Mouse (Mus musculus): ENCODE measurements around the gene Utrn. TPM values are rescaled to one million over a fixed set of nuclear protein-coding genes. Genes with fewer than 3 reads are reported as not detected.

The Utrn gene
- polyA plus RNA-seq, 1 experiment from 2014 or later, result 49.7 TPM

- Histone ChIP-seq H3K36me3 (ENCODE audit: control insufficient read depth, insufficient read depth, low read length) (no peaks in the 10 kb centered on the region), H3K27ac (ENCODE audit: low read depth, low read length) (no peak overlapping the region), H3K27me3 (ENCODE audit: control insufficient read depth, insufficient read depth, low read length) (no peaks in the 10 kb centered on the region), H3K9ac (ENCODE audit: low read length) (no peak overlapping the region), H3K9me3 (ENCODE audit: control insufficient read depth, low read length) (no peaks in the 10 kb centered on the region), H3K4me3 (ENCODE audit: low read depth, low read length) (no peak overlapping the region), H3K4me2 (ENCODE audit: low read depth, low read length, severe bottlenecking) (no peak overlapping the region), H3K4me1 (replicated peaks; ENCODE audit: control insufficient read depth, insufficient read depth, low read length) (no peaks in the 10 kb centered on the region)
- DNase-seq (ENCODE audit: low spot score) (no peak), ATAC-seq (replicated peaks; ENCODE audit: low FRiP score) (no peak)
- 92% methylated on average over 13 of the region's 13 CpGs for WGBS
These were observed 48.0 kb downstream of the Utrn start for GRCm38 (mm10) chr10:12820978-12821735.

- no peak for ATAC-seq (replicated peaks; ENCODE audit: low FRiP score)
These were observed 51.8 kb downstream of the Utrn start for GRCm38 (mm10) chr10:12817409-12817808.

GRCm38 (mm10) chr10:12816530-12816929 is 52.6 kb downstream of the Utrn start:
- no peaks in the 10 kb centered on the region for H3K9me3 ChIP-seq (ENCODE audit: control insufficient read depth, low read length)
- WGBS, result 84% methylated on average over 6 of the region's 6 CpGs
- no peak overlapping the region for H3K4me2 ChIP-seq (ENCODE audit: low read depth, low read length, severe bottlenecking)
- no peak overlapping the region for H3K4me3 ChIP-seq (ENCODE audit: low read depth, low read length)
- H3K9ac ChIP-seq (ENCODE audit: low read length), result no peak overlapping the region
- DNase-seq (ENCODE audit: low spot score) (no peak), ATAC-seq (replicated peaks; ENCODE audit: low FRiP score) (no peak)
- H3K4me1 ChIP-seq (replicated peaks; ENCODE audit: control insufficient read depth, insufficient read depth, low read length), result no peaks in the 10 kb centered on the region
- H3K36me3 ChIP-seq (ENCODE audit: control insufficient read depth, insufficient read depth, low read length), result no peaks in the 10 kb centered on the region
- no peaks in the 10 kb centered on the region for H3K27me3 ChIP-seq (ENCODE audit: control insufficient read depth, insufficient read depth, low read length)
- no peak overlapping the region for H3K27ac ChIP-seq (ENCODE audit: low read depth, low read length)

More at GRCm38 (mm10) chr10:12817409-12817808, 51.8 kb downstream of the Utrn start:
- no peak overlapping the region for H3K27ac ChIP-seq (ENCODE audit: low read depth, low read length)
- H3K9me3 ChIP-seq (ENCODE audit: control insufficient read depth, low read length), result no peaks in the 10 kb centered on the region
- H3K36me3 ChIP-seq (ENCODE audit: control insufficient read depth, insufficient read depth, low read length), result no peaks in the 10 kb centered on the region
- no peak overlapping the region for H3K4me2 ChIP-seq (ENCODE audit: low read depth, low read length, severe bottlenecking)
- no peak overlapping the region for H3K4me3 ChIP-seq (ENCODE audit: low read depth, low read length)
- 92% methylated on average over 6 of the region's 6 CpGs for WGBS
- H3K27me3 ChIP-seq (ENCODE audit: control insufficient read depth, insufficient read depth, low read length), result no peaks in the 10 kb centered on the region
- no peak overlapping the region for H3K9ac ChIP-seq (ENCODE audit: low read length)
- no peaks in the 10 kb centered on the region for H3K4me1 ChIP-seq (replicated peaks; ENCODE audit: control insufficient read depth, insufficient read depth, low read length)
- DNase-seq (ENCODE audit: low spot score), result no peak

GRCm38 (mm10) chr10:12814411-12814810 is 54.8 kb downstream of the Utrn start:
- H3K4me1 ChIP-seq (replicated peaks; ENCODE audit: control insufficient read depth, insufficient read depth, low read length), result no peaks in the 10 kb centered on the region
- no peak for DNase-seq (ENCODE audit: low spot score)
- no peak for ATAC-seq (replicated peaks; ENCODE audit: low FRiP score)
- no peaks in the 10 kb centered on the region for H3K27me3 ChIP-seq (ENCODE audit: control insufficient read depth, insufficient read depth, low read length)
- no peaks in the 10 kb centered on the region for H3K9me3 ChIP-seq (ENCODE audit: control insufficient read depth, low read length)
- H3K4me3 ChIP-seq (ENCODE audit: low read depth, low read length), result no peak overlapping the region
- H3K27ac ChIP-seq (ENCODE audit: low read depth, low read length), result no peak overlapping the region
- WGBS, result 93% methylated on average over 7 of the region's 7 CpGs
- H3K36me3 ChIP-seq (ENCODE audit: control insufficient read depth, insufficient read depth, low read length), result no peaks in the 10 kb centered on the region
- H3K4me2 ChIP-seq (ENCODE audit: low read depth, low read length, severe bottlenecking), result no peak overlapping the region
- H3K9ac ChIP-seq (ENCODE audit: low read length), result no peak overlapping the region

- 90% methylated on average over 4 of the region's 4 CpGs for WGBS
- Histone ChIP-seq H3K27me3 (ENCODE audit: control insufficient read depth, insufficient read depth, low read length) (no peaks in the 10 kb centered on the region), H3K9ac (ENCODE audit: low read length) (no peak overlapping the region), H3K9me3 (ENCODE audit: control insufficient read depth, low read length) (no peaks in the 10 kb centered on the region), H3K36me3 (ENCODE audit: control insufficient read depth, insufficient read depth, low read length) (no peaks in the 10 kb centered on the region), H3K4me3 (ENCODE audit: low read depth, low read length) (no peak overlapping the region), H3K4me1 (replicated peaks; ENCODE audit: control insufficient read depth, insufficient read depth, low read length) (no peaks in the 10 kb centered on the region), H3K4me2 (ENCODE audit: low read depth, low read length, severe bottlenecking) (no peak overlapping the region), H3K27ac (ENCODE audit: low read depth, low read length) (no peak overlapping the region)
- no peak for ATAC-seq (replicated peaks; ENCODE audit: low FRiP score)
- no peak for DNase-seq (ENCODE audit: low spot score)
These were observed 55.3 kb downstream of the Utrn start for GRCm38 (mm10) chr10:12813881-12814280.

GRCm38 (mm10) chr10:12813211-12813811 is 55.9 kb downstream of the Utrn start:
- no peaks in the 10 kb centered on the region for H3K36me3 ChIP-seq (ENCODE audit: control insufficient read depth, insufficient read depth, low read length)
- no peak overlapping the region for H3K4me3 ChIP-seq (ENCODE audit: low read depth, low read length)
- no peak overlapping the region for H3K27ac ChIP-seq (ENCODE audit: low read depth, low read length)
- H3K4me1 ChIP-seq (replicated peaks; ENCODE audit: control insufficient read depth, insufficient read depth, low read length), result no peaks in the 10 kb centered on the region
- DNase-seq (ENCODE audit: low spot score) (no peak), ATAC-seq (replicated peaks; ENCODE audit: low FRiP score) (no peak)
- H3K27me3 ChIP-seq (ENCODE audit: control insufficient read depth, insufficient read depth, low read length), result no peaks in the 10 kb centered on the region
- 77% methylated on average over 12 of the region's 12 CpGs for WGBS
- no peak overlapping the region for H3K9ac ChIP-seq (ENCODE audit: low read length)
- no peaks in the 10 kb centered on the region for H3K9me3 ChIP-seq (ENCODE audit: control insufficient read depth, low read length)
- no peak overlapping the region for H3K4me2 ChIP-seq (ENCODE audit: low read depth, low read length, severe bottlenecking)

- H3K9ac ChIP-seq (ENCODE audit: low read length), result no peak overlapping the region
- H3K36me3 ChIP-seq (ENCODE audit: control insufficient read depth, insufficient read depth, low read length), result no peaks in the 10 kb centered on the region
- H3K27me3 ChIP-seq (ENCODE audit: control insufficient read depth, insufficient read depth, low read length), result no peaks in the 10 kb centered on the region
- no peak for DNase-seq (ENCODE audit: low spot score)
- H3K4me3 ChIP-seq (ENCODE audit: low read depth, low read length), result no peak overlapping the region
- 80% methylated on average over 5 of the region's 5 CpGs for WGBS
- H3K9me3 ChIP-seq (ENCODE audit: control insufficient read depth, low read length), result no peaks in the 10 kb centered on the region
- no peaks in the 10 kb centered on the region for H3K4me1 ChIP-seq (replicated peaks; ENCODE audit: control insufficient read depth, insufficient read depth, low read length)
- no peak for ATAC-seq (replicated peaks; ENCODE audit: low FRiP score)
- no peak overlapping the region for H3K4me2 ChIP-seq (ENCODE audit: low read depth, low read length, severe bottlenecking)
- H3K27ac ChIP-seq (ENCODE audit: low read depth, low read length), result no peak overlapping the region
These were observed 56.5 kb downstream of the Utrn start for GRCm38 (mm10) chr10:12812680-12813079.

GRCm38 (mm10) chr10:12810816-12811215 is 58.3 kb downstream of the Utrn start:
- ATAC-seq (replicated peaks; ENCODE audit: low FRiP score), result no peak

GRCm38 (mm10) chr10:12809702-12810101 is 59.5 kb downstream of the Utrn start:
- H3K4me1 ChIP-seq (replicated peaks; ENCODE audit: control insufficient read depth, insufficient read depth, low read length), result no peaks in the 10 kb centered on the region
- no peak overlapping the region for H3K4me3 ChIP-seq (ENCODE audit: low read depth, low read length)
- H3K27me3 ChIP-seq (ENCODE audit: control insufficient read depth, insufficient read depth, low read length), result no peaks in the 10 kb centered on the region
- DNase-seq (ENCODE audit: low spot score) (no peak), ATAC-seq (replicated peaks; ENCODE audit: low FRiP score) (no peak)
- no peak overlapping the region for H3K27ac ChIP-seq (ENCODE audit: low read depth, low read length)
- WGBS, result 77% methylated on average over 3 of the region's 3 CpGs
- no peak overlapping the region for H3K4me2 ChIP-seq (ENCODE audit: low read depth, low read length, severe bottlenecking)
- H3K36me3 ChIP-seq (ENCODE audit: control insufficient read depth, insufficient read depth, low read length), result no peaks in the 10 kb centered on the region
- no peak overlapping the region for H3K9ac ChIP-seq (ENCODE audit: low read length)
- H3K9me3 ChIP-seq (ENCODE audit: control insufficient read depth, low read length), result no peaks in the 10 kb centered on the region

More at GRCm38 (mm10) chr10:12810816-12811215, 58.3 kb downstream of the Utrn start:
- no peak for DNase-seq (ENCODE audit: low spot score)
- no peak overlapping the region for H3K27ac ChIP-seq (ENCODE audit: low read depth, low read length)
- no peaks in the 10 kb centered on the region for H3K4me1 ChIP-seq (replicated peaks; ENCODE audit: control insufficient read depth, insufficient read depth, low read length)
- H3K9me3 ChIP-seq (ENCODE audit: control insufficient read depth, low read length), result no peaks in the 10 kb centered on the region
- no peak overlapping the region for H3K9ac ChIP-seq (ENCODE audit: low read length)
- WGBS, result 84% methylated on average over 2 of the region's 2 CpGs
- no peaks in the 10 kb centered on the region for H3K36me3 ChIP-seq (ENCODE audit: control insufficient read depth, insufficient read depth, low read length)
- H3K4me2 ChIP-seq (ENCODE audit: low read depth, low read length, severe bottlenecking), result no peak overlapping the region
- H3K27me3 ChIP-seq (ENCODE audit: control insufficient read depth, insufficient read depth, low read length), result no peaks in the 10 kb centered on the region
- no peak overlapping the region for H3K4me3 ChIP-seq (ENCODE audit: low read depth, low read length)

All from forebrain, embryonic 11.5 days (tissue).